Mouse (Mus musculus): ENCODE data around the gene Oard1. TPM values are rescaled to one million over a fixed set of nuclear protein-coding genes. Genes with fewer than 3 reads are reported as not detected.

Gene Oard1
- 59.2 and 73.6 TPM in 2 replicates for polyA plus RNA-seq (2014; fragmentation: Nextera tagmentation; extraction: Ambion mirVana)

- under 1% methylated on average over 82 of the region's 84 CpGs for WGBS
- peak; percentile 100 for DNase-seq (ENCODE audit: low spot score)
- Histone ChIP-seq H3K27ac (ENCODE audit: low read depth, low read length) (peak within 1 kb of the TSS; percentile 100), H3K4me3 (ENCODE audit: low read depth, low read length) (peak within 1 kb of the TSS; percentile 87), H3K4me2 (ENCODE audit: low read length) (peak within 1 kb of the TSS; percentile 89), H3K9ac (ENCODE audit: low read length) (peak within 1 kb of the TSS; percentile 99), H3K36me3 (ENCODE audit: control insufficient read depth, insufficient read depth, low read length) (peaks cover 15% of the 10 kb centered on the region), H3K4me1 (ENCODE audit: control insufficient read depth, insufficient read depth, low read length) (peaks cover 20% of the 10 kb centered on the region), H3K27me3 (replicated peaks; ENCODE audit: control insufficient read depth, insufficient read depth, low read length) (no peaks in the 10 kb centered on the region), H3K9me3 (replicated peaks; ENCODE audit: control insufficient read depth, low read length) (no peaks in the 10 kb centered on the region)
- ATAC-seq = peak; percentile 96
Observed at GRCm38 (mm10) chr17:48409380-48410298, at the start of gene Oard1, which contains the start of gene Nfya. Gene Oard1 (plus strand): TSS chr17:48410014. Gene Nfya (minus strand): TSS chr17:48409906.

- Histone ChIP-seq H3K4me3 (ENCODE audit: low read depth, low read length) (no peak overlapping the region), H3K4me2 (ENCODE audit: low read length) (no peak overlapping the region), H3K36me3 (ENCODE audit: control insufficient read depth, insufficient read depth, low read length) (no peaks in the 10 kb centered on the region), H3K9me3 (replicated peaks; ENCODE audit: control insufficient read depth, low read length) (no peaks in the 10 kb centered on the region), H3K27me3 (replicated peaks; ENCODE audit: control insufficient read depth, insufficient read depth, low read length) (no peaks in the 10 kb centered on the region), H3K9ac (ENCODE audit: low read length) (no peak overlapping the region), H3K27ac (ENCODE audit: low read depth, low read length) (no peak overlapping the region), H3K4me1 (ENCODE audit: control insufficient read depth, insufficient read depth, low read length) (no peaks in the 10 kb centered on the region)
- DNase-seq (ENCODE audit: low spot score) (no peak), ATAC-seq (no peak)
- WGBS = 83% methylated on average over 4 of the region's 4 CpGs
Observed at GRCm38 (mm10) chr17:48360462-48360861, 49.4 kb upstream of the Oard1 start.

GRCm38 (mm10) chr17:48362346-48362745, 47.5 kb upstream of the Oard1 start:
- Histone ChIP-seq H3K9ac (ENCODE audit: low read length) (no peak overlapping the region), H3K27ac (ENCODE audit: low read depth, low read length) (no peak overlapping the region), H3K27me3 (replicated peaks; ENCODE audit: control insufficient read depth, insufficient read depth, low read length) (no peaks in the 10 kb centered on the region), H3K4me3 (ENCODE audit: low read depth, low read length) (no peak overlapping the region), H3K9me3 (replicated peaks; ENCODE audit: control insufficient read depth, low read length) (no peaks in the 10 kb centered on the region), H3K4me1 (ENCODE audit: control insufficient read depth, insufficient read depth, low read length) (no peaks in the 10 kb centered on the region), H3K4me2 (ENCODE audit: low read length) (no peak overlapping the region), H3K36me3 (ENCODE audit: control insufficient read depth, insufficient read depth, low read length) (no peaks in the 10 kb centered on the region)
- 72% methylated on average over 3 of the region's 3 CpGs for WGBS
- ATAC-seq (no peak), DNase-seq (ENCODE audit: low spot score) (no peak)

GRCm38 (mm10) chr17:48362966-48363365, 46.8 kb upstream of the Oard1 start:
- Histone ChIP-seq H3K4me1 (ENCODE audit: control insufficient read depth, insufficient read depth, low read length) (no peaks in the 10 kb centered on the region), H3K9me3 (replicated peaks; ENCODE audit: control insufficient read depth, low read length) (no peaks in the 10 kb centered on the region), H3K27me3 (replicated peaks; ENCODE audit: control insufficient read depth, insufficient read depth, low read length) (no peaks in the 10 kb centered on the region), H3K27ac (ENCODE audit: low read depth, low read length) (no peak overlapping the region), H3K4me2 (ENCODE audit: low read length) (no peak overlapping the region), H3K9ac (ENCODE audit: low read length) (no peak overlapping the region), H3K36me3 (ENCODE audit: control insufficient read depth, insufficient read depth, low read length) (no peaks in the 10 kb centered on the region), H3K4me3 (ENCODE audit: low read depth, low read length) (no peak overlapping the region)
- ATAC-seq = peak; percentile 32; the same call in 1 of the 2 replicates
- peak; percentile 75 for DNase-seq (ENCODE audit: low spot score)
- WGBS = 78% methylated on average over 8 of the region's 8 CpGs

- no peaks in the 10 kb centered on the region for H3K9me3 ChIP-seq (replicated peaks; ENCODE audit: control insufficient read depth, low read length)
- no peaks in the 10 kb centered on the region for H3K36me3 ChIP-seq (ENCODE audit: control insufficient read depth, insufficient read depth, low read length)
- H3K27me3 ChIP-seq (replicated peaks; ENCODE audit: control insufficient read depth, insufficient read depth, low read length) = no peaks in the 10 kb centered on the region
- H3K4me3 ChIP-seq (ENCODE audit: low read depth, low read length) = no peak overlapping the region
- no peak overlapping the region for H3K9ac ChIP-seq (ENCODE audit: low read length)
- 70% methylated on average over 6 of the region's 6 CpGs for WGBS
- ATAC-seq (no peak), DNase-seq (ENCODE audit: low spot score) (no peak)
- H3K4me1 ChIP-seq (ENCODE audit: control insufficient read depth, insufficient read depth, low read length) = no peaks in the 10 kb centered on the region
- H3K4me2 ChIP-seq (ENCODE audit: low read length) = no peak overlapping the region
- H3K27ac ChIP-seq (ENCODE audit: low read depth, low read length) = no peak overlapping the region
Observed at GRCm38 (mm10) chr17:48363421-48363965, 46.3 kb upstream of the Oard1 start.

- Histone ChIP-seq H3K27ac (ENCODE audit: low read depth, low read length) (no peak overlapping the region), H3K4me1 (ENCODE audit: control insufficient read depth, insufficient read depth, low read length) (no peaks in the 10 kb centered on the region), H3K36me3 (ENCODE audit: control insufficient read depth, insufficient read depth, low read length) (no peaks in the 10 kb centered on the region), H3K4me2 (ENCODE audit: low read length) (no peak overlapping the region), H3K9ac (ENCODE audit: low read length) (no peak overlapping the region), H3K27me3 (replicated peaks; ENCODE audit: control insufficient read depth, insufficient read depth, low read length) (no peaks in the 10 kb centered on the region), H3K9me3 (replicated peaks; ENCODE audit: control insufficient read depth, low read length) (no peaks in the 10 kb centered on the region), H3K4me3 (ENCODE audit: low read depth, low read length) (no peak overlapping the region)
- DNase-seq (ENCODE audit: low spot score) = no peak
- 69% methylated on average over 9 of the region's 9 CpGs for WGBS
- ATAC-seq = no peak
Observed at GRCm38 (mm10) chr17:48365511-48366155, 44.2 kb upstream of the Oard1 start.

- no peak overlapping the region for H3K27ac ChIP-seq (ENCODE audit: low read depth, low read length)
- H3K36me3 ChIP-seq (ENCODE audit: control insufficient read depth, insufficient read depth, low read length) = no peaks in the 10 kb centered on the region
- no peak for DNase-seq (ENCODE audit: low spot score)
- H3K9ac ChIP-seq (ENCODE audit: low read length) = no peak overlapping the region
- 94% methylated on average over 5 of the region's 5 CpGs for WGBS
- H3K9me3 ChIP-seq (replicated peaks; ENCODE audit: control insufficient read depth, low read length) = no peaks in the 10 kb centered on the region
- ATAC-seq = no peak
- no peak overlapping the region for H3K4me3 ChIP-seq (ENCODE audit: low read depth, low read length)
- H3K4me2 ChIP-seq (ENCODE audit: low read length) = no peak overlapping the region
- H3K4me1 ChIP-seq (ENCODE audit: control insufficient read depth, insufficient read depth, low read length) = no peaks in the 10 kb centered on the region
- no peaks in the 10 kb centered on the region for H3K27me3 ChIP-seq (replicated peaks; ENCODE audit: control insufficient read depth, insufficient read depth, low read length)
Observed at GRCm38 (mm10) chr17:48366806-48367205, 43.0 kb upstream of the Oard1 start.

GRCm38 (mm10) chr17:48371621-48372020, 38.2 kb upstream of the Oard1 start:
- H3K9me3 ChIP-seq (replicated peaks; ENCODE audit: control insufficient read depth, low read length) = no peaks in the 10 kb centered on the region
- DNase-seq (ENCODE audit: low spot score) = no peak
- H3K4me3 ChIP-seq (ENCODE audit: low read depth, low read length) = no peak overlapping the region
- no peak overlapping the region for H3K27ac ChIP-seq (ENCODE audit: low read depth, low read length)
- no peak for ATAC-seq
- no peaks in the 10 kb centered on the region for H3K27me3 ChIP-seq (replicated peaks; ENCODE audit: control insufficient read depth, insufficient read depth, low read length)
- H3K4me1 ChIP-seq (ENCODE audit: control insufficient read depth, insufficient read depth, low read length) = no peaks in the 10 kb centered on the region
- no peaks in the 10 kb centered on the region for H3K36me3 ChIP-seq (ENCODE audit: control insufficient read depth, insufficient read depth, low read length)
- no peak overlapping the region for H3K4me2 ChIP-seq (ENCODE audit: low read length)
- H3K9ac ChIP-seq (ENCODE audit: low read length) = no peak overlapping the region
